Mouse (Mus musculus): Measurements from ENCODE around the gene Trp53. TPM values are rescaled to one million over a fixed set of nuclear protein-coding genes. Genes with fewer than 3 reads are reported as not detected.

Gene Trp53
- polyA plus RNA-seq, 1 experiment from 2014 or later, result 48.0 TPM

GRCm38 (mm10) chr11:69600098-69600497, 19.9 kb downstream of the Trp53 start:
- TF ChIP-seq CTCF (IDR thresholded peaks at IDR 0.05; ENCODE audit: low read depth), result no peak
- H3K36me3 ChIP-seq (ENCODE audit: control insufficient read depth, insufficient read depth), result no peaks in the 10 kb centered on the region
- H3K4me2 ChIP-seq (replicated peaks; ENCODE audit: low read depth), result peak overlapping the region; percentile 17; the same call in 1 of the 2 replicates
- 0 out of 2 replicates have a peak, but pooled peaks cover 7% of the 10 kb centered on the region for H3K4me1 ChIP-seq (replicated peaks; ENCODE audit: control insufficient read depth, insufficient read depth, low read length)
- no peak overlapping the region for H3K9ac ChIP-seq (ENCODE audit: low read depth, low read length)
- no peak for ATAC-seq
- no peaks in the 10 kb centered on the region for H3K9me3 ChIP-seq (ENCODE audit: control insufficient read depth)
- peak overlapping the region; percentile 50; the same call in 1 of the 2 replicates for H3K27ac ChIP-seq (ENCODE audit: low read depth, low read length)
- H3K4me3 ChIP-seq (ENCODE audit: low read depth, low read length), result no peak overlapping the region
- H3K27me3 ChIP-seq (replicated peaks; ENCODE audit: control insufficient read depth, insufficient read depth, low read length), result peaks cover 14% of the 10 kb centered on the region
- 22% methylated on average over 6 of the region's 6 CpGs for whole genome bisulfite sequencing

GRCm38 (mm10) chr11:69601768-69602167, 21.6 kb downstream of the Trp53 start:
- H3K4me1 ChIP-seq (replicated peaks; ENCODE audit: control insufficient read depth, insufficient read depth, low read length), result 0 out of 2 replicates have a peak, but pooled peaks cover 14% of the 10 kb centered on the region
- no peak overlapping the region for H3K4me3 ChIP-seq (ENCODE audit: low read depth, low read length)
- TF ChIP-seq CTCF (IDR thresholded peaks at IDR 0.05; ENCODE audit: low read depth), result no peak
- WGBS, result 47% methylated on average over 3 of the region's 3 CpGs
- no peaks in the 10 kb centered on the region for H3K9me3 ChIP-seq (ENCODE audit: control insufficient read depth)
- H3K4me2 ChIP-seq (replicated peaks; ENCODE audit: low read depth), result no peak overlapping the region
- H3K9ac ChIP-seq (ENCODE audit: low read depth, low read length), result no peak overlapping the region
- H3K36me3 ChIP-seq (ENCODE audit: control insufficient read depth, insufficient read depth), result no peaks in the 10 kb centered on the region
- no peak for ATAC-seq
- no peak overlapping the region for H3K27ac ChIP-seq (ENCODE audit: low read depth, low read length)
- peaks cover 21% of the 10 kb centered on the region for H3K27me3 ChIP-seq (replicated peaks; ENCODE audit: control insufficient read depth, insufficient read depth, low read length)

- no peak overlapping the region for H3K4me3 ChIP-seq (ENCODE audit: low read depth, low read length)
- WGBS, result 78% methylated on average over 8 of the region's 8 CpGs
- H3K4me2 ChIP-seq (replicated peaks; ENCODE audit: low read depth), result no peak overlapping the region
Observed at GRCm38 (mm10) chr11:69603516-69603915, 23.4 kb downstream of the Trp53 start.

GRCm38 (mm10) chr11:69604347-69604746, 24.2 kb downstream of the Trp53 start:
- H3K36me3 ChIP-seq (ENCODE audit: control insufficient read depth, insufficient read depth), result no peaks in the 10 kb centered on the region
- 56% methylated on average over 3 of the region's 3 CpGs for WGBS
- no peak for TF ChIP-seq CTCF (IDR thresholded peaks at IDR 0.05; ENCODE audit: low read depth)
- no peak overlapping the region for H3K27ac ChIP-seq (ENCODE audit: low read depth, low read length)
- no peak for ATAC-seq
- H3K9ac ChIP-seq (ENCODE audit: low read depth, low read length), result peak overlapping the region; percentile 60; the same call in 1 of the 2 replicates
- peak overlapping the region; percentile 92 for H3K4me2 ChIP-seq (replicated peaks; ENCODE audit: low read depth)
- H3K27me3 ChIP-seq (replicated peaks; ENCODE audit: control insufficient read depth, insufficient read depth, low read length), result peaks cover 21% of the 10 kb centered on the region
- H3K4me1 ChIP-seq (replicated peaks; ENCODE audit: control insufficient read depth, insufficient read depth, low read length), result 0 out of 2 replicates have a peak, but pooled peaks cover 14% of the 10 kb centered on the region
- no peaks in the 10 kb centered on the region for H3K9me3 ChIP-seq (ENCODE audit: control insufficient read depth)
- peak overlapping the region; percentile 57 for H3K4me3 ChIP-seq (ENCODE audit: low read depth, low read length)

More at GRCm38 (mm10) chr11:69603516-69603915, 23.4 kb downstream of the Trp53 start:
- H3K27ac ChIP-seq (ENCODE audit: low read depth, low read length), result no peak overlapping the region
- no peak overlapping the region for H3K9ac ChIP-seq (ENCODE audit: low read depth, low read length)
- H3K27me3 ChIP-seq (replicated peaks; ENCODE audit: control insufficient read depth, insufficient read depth, low read length), result peaks cover 21% of the 10 kb centered on the region
- no peak for TF ChIP-seq CTCF (IDR thresholded peaks at IDR 0.05; ENCODE audit: low read depth)
- H3K4me1 ChIP-seq (replicated peaks; ENCODE audit: control insufficient read depth, insufficient read depth, low read length), result 0 out of 2 replicates have a peak, but pooled peaks cover 14% of the 10 kb centered on the region
- H3K36me3 ChIP-seq (ENCODE audit: control insufficient read depth, insufficient read depth), result no peaks in the 10 kb centered on the region
- no peak for ATAC-seq
- H3K9me3 ChIP-seq (ENCODE audit: control insufficient read depth), result no peaks in the 10 kb centered on the region

GRCm38 (mm10) chr11:69604795-69605664, 24.9 kb downstream of the Trp53 start:
- Histone ChIP-seq H3K9ac (ENCODE audit: low read depth, low read length) (peak overlapping the region; percentile 60), H3K36me3 (ENCODE audit: control insufficient read depth, insufficient read depth) (no peaks in the 10 kb centered on the region), H3K4me2 (replicated peaks; ENCODE audit: low read depth) (peak overlapping the region; percentile 92), H3K27me3 (replicated peaks; ENCODE audit: control insufficient read depth, insufficient read depth, low read length) (peaks cover 21% of the 10 kb centered on the region), H3K4me3 (ENCODE audit: low read depth, low read length) (peak overlapping the region; percentile 57), H3K27ac (ENCODE audit: low read depth, low read length) (no peak overlapping the region), H3K9me3 (ENCODE audit: control insufficient read depth) (no peaks in the 10 kb centered on the region), H3K4me1 (replicated peaks; ENCODE audit: control insufficient read depth, insufficient read depth, low read length) (0 out of 2 replicates have a peak, but pooled peaks cover 14% of the 10 kb centered on the region)
- 0 out of 2 replicates have a peak, but pooled peaks have one; percentile 14 for ATAC-seq
- no peak for TF ChIP-seq CTCF (IDR thresholded peaks at IDR 0.05; ENCODE audit: low read depth)
- under 1% methylated on average over 67 of the region's 73 CpGs for WGBS

GRCm38 (mm10) chr11:69605726-69606490, 25.7 kb downstream of the Trp53 start, which contains the start of gene Atp1b2:
TSS of gene Atp1b2 (minus strand) at chr11:69605942.
- Histone ChIP-seq H3K36me3 (ENCODE audit: control insufficient read depth, insufficient read depth) (no peaks in the 10 kb centered on the region), H3K27ac (ENCODE audit: low read depth, low read length) (no peak within 1 kb of the TSS), H3K27me3 (replicated peaks; ENCODE audit: control insufficient read depth, insufficient read depth, low read length) (peaks cover 21% of the 10 kb centered on the region), H3K4me3 (ENCODE audit: low read depth, low read length) (peak within 1 kb of the TSS; percentile 57), H3K4me2 (replicated peaks; ENCODE audit: low read depth) (peak within 1 kb of the TSS; percentile 92), H3K9me3 (ENCODE audit: control insufficient read depth) (no peaks in the 10 kb centered on the region), H3K9ac (ENCODE audit: low read depth, low read length) (peak within 1 kb of the TSS; percentile 60), H3K4me1 (replicated peaks; ENCODE audit: control insufficient read depth, insufficient read depth, low read length) (0 out of 2 replicates have a peak, but pooled peaks cover 11% of the 10 kb centered on the region)
- no peak for TF ChIP-seq CTCF (IDR thresholded peaks at IDR 0.05; ENCODE audit: low read depth)
- peak; percentile 61 for ATAC-seq
- 3% methylated on average over 31 of the region's 32 CpGs for WGBS

All from intestine, postnatal 0 days (tissue).